Mouse (Mus musculus): ENCODE data around the gene Itgb1bp1.

Gene Itgb1bp1

GRCm38 (mm10) chr12:21301932-21302331 is 15.8 kb upstream of the Itgb1bp1 start:
- DNase-seq (ENCODE audit: low spot score in 2 of 2): no peak

GRCm38 (mm10) chr12:21301324-21301723 is 15.2 kb upstream of the Itgb1bp1 start:
- no peak for DNase-seq (ENCODE audit: low spot score in 2 of 2)

GRCm38 (mm10) chr12:21298856-21299255 is 12.8 kb upstream of the Itgb1bp1 start:
- DNase-seq (ENCODE audit: low spot score in 2 of 2): no peak

- no peak for DNase-seq (ENCODE audit: low spot score in 2 of 2)
Observed at GRCm38 (mm10) chr12:21289651-21290050, 3.6 kb upstream of the Itgb1bp1 start.

GRCm38 (mm10) chr12:21288716-21289395 is 2.8 kb upstream of the Itgb1bp1 start:
- no peak for DNase-seq (ENCODE audit: low spot score in 2 of 2)

- DNase-seq (ENCODE audit: low spot score in 2 of 2): peak; percentile 14 to 33
Observed at GRCm38 (mm10) chr12:21286712-21287650, 897 bp upstream of the Itgb1bp1 start.

GRCm38 (mm10) chr12:21285508-21286242 is 409 bp downstream of the Itgb1bp1 start:
- peak in 1 of 2 experiments; percentile 98 for DNase-seq (ENCODE audit: low spot score in 2 of 2)

GRCm38 (mm10) chr12:21284761-21285441 is 1.2 kb downstream of the Itgb1bp1 start, which contains the start of gene Cpsf3:
TSS of gene Cpsf3 (plus strand) at chr12:21285391.
- DNase-seq (ENCODE audit: low spot score in 2 of 2): peak in 1 of 2 experiments; percentile 25

GRCm38 (mm10) chr12:21277352-21277864 is 8.7 kb downstream of the Itgb1bp1 start:
- DNase-seq (ENCODE audit: low spot score in 2 of 2): no peak

GRCm38 (mm10) chr12:21274446-21274845 is 11.6 kb downstream of the Itgb1bp1 start:
- DNase-seq (ENCODE audit: low spot score in 2 of 2): no peak

- no peak for DNase-seq (ENCODE audit: low spot score in 2 of 2)
Observed at GRCm38 (mm10) chr12:21268083-21268616, 17.9 kb downstream of the Itgb1bp1 start.

GRCm38 (mm10) chr12:21266784-21267098 is 19.3 kb downstream of the Itgb1bp1 start:
- no peak for DNase-seq (ENCODE audit: low spot score in 2 of 2)

GRCm38 (mm10) chr12:21265946-21266783 is 19.9 kb downstream of the Itgb1bp1 start:
- peak in 1 of 2 experiments; percentile 57 for DNase-seq (ENCODE audit: low spot score in 2 of 2)

- DNase-seq (ENCODE audit: low spot score in 2 of 2): no peak
Observed at GRCm38 (mm10) chr12:21265501-21265900, 20.6 kb downstream of the Itgb1bp1 start.

- DNase-seq (ENCODE audit: low spot score in 2 of 2): no peak
Observed at GRCm38 (mm10) chr12:21264970-21265369, 21.1 kb downstream of the Itgb1bp1 start.

- no peak for DNase-seq (ENCODE audit: low spot score in 2 of 2)
Observed at GRCm38 (mm10) chr12:21264241-21264640, 21.8 kb downstream of the Itgb1bp1 start.

- DNase-seq (ENCODE audit: low spot score in 2 of 2): no peak
Observed at GRCm38 (mm10) chr12:21263256-21263655, 22.8 kb downstream of the Itgb1bp1 start.

GRCm38 (mm10) chr12:21261521-21261920 is 24.6 kb downstream of the Itgb1bp1 start:
- DNase-seq (ENCODE audit: low spot score in 2 of 2): no peak

GRCm38 (mm10) chr12:21260494-21261256 is 25.4 kb downstream of the Itgb1bp1 start:
- DNase-seq (ENCODE audit: low spot score in 2 of 2): peak in 1 of 2 experiments; percentile 41
